Mouse (Mus musculus): Measurements from ENCODE around the gene Agtpbp1.

DNA sequence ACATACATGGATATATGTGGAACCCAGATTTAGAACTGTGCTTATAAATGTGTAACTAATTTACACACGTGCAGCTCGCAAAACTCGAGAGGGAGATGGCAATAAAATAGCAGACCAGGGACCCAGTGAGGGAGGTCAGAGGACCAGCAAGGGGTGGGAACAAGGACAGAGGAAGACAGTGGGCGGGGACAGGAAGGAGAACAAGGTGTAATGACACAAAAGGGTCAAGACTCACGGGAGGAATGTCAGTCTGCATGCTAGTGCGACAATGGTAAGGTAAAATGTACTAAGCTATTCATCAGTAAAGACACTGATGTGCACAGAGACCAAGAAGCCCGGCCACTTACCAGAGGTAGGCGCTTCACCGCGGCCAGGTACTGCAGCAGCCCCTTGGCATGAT is 111.7 kb downstream of the Agtpbp1 start:
- TF ChIP-seq CTCF (IDR thresholded peaks at IDR 0.05; ENCODE audit: extremely low read depth, insufficient read length, insufficient replicate concordance, low read depth, low read length) = no peak
- no peak for TF ChIP-seq POLR2A (IDR thresholded peaks at IDR 0.05; ENCODE audit: low read depth, low read length)
